Mouse (Mus musculus) stomach, embryonic 16.5 days (tissue): Measurements from ENCODE around the gene Stard3. TPM values are rescaled to one million over a fixed set of nuclear protein-coding genes. Genes with fewer than 3 reads are reported as not detected.
A peak's percentile ranks its signal among the peaks of the same experiment; 100 is the strongest.

Experiments used
- ATAC-seq: fragments of 200-750 bp; cut with Nextera tagmentation; 2 replicates; pipeline ENCODE4 v1.8.0; 2017; ENCODE audit warnings: moderate number of reproducible peaks, moderate TSS enrichment; ENCODE audit not compliant: insufficient read depth, low FRiP score
- H3K27ac ChIP-seq: fragments of 300-500 bp; sonication (generic); 2 replicates; pipeline ENCODE4 v1.5.1; 2014; ENCODE audit warnings: low read length
- H3K27me3 ChIP-seq: fragments of 300-500 bp; sonication (generic); 2 replicates; pipeline ENCODE4 v1.6.1; 2014; ENCODE audit warnings: low read length, control low read depth, mixed read lengths; ENCODE audit not compliant: control insufficient read depth, insufficient read depth
- H3K36me3 ChIP-seq: fragments of 300-500 bp; sonication (generic); 2 replicates; pipeline ENCODE4 v1.6.1; 2014; ENCODE audit warnings: low read length; ENCODE audit not compliant: control insufficient read depth, insufficient read depth
- H3K4me1 ChIP-seq: fragments of 300-500 bp; sonication (generic); 2 replicates; pipeline ENCODE4 v1.6.1; 2014; ENCODE audit warnings: low read length, control low read depth, mixed read lengths; ENCODE audit not compliant: control insufficient read depth, insufficient read depth
- H3K4me2 ChIP-seq: fragments of 300-500 bp; sonication (generic); 2 replicates; pipeline ENCODE4 v1.6.1; 2014; ENCODE audit warnings: low read depth, low read length, mixed read lengths
- H3K4me3 ChIP-seq: fragments of 300-500 bp; sonication (generic); replicated peaks from 2 replicates; pipeline ENCODE4 v1.5.1; 2014; ENCODE audit warnings: mild to moderate bottlenecking, low read length
- H3K9ac ChIP-seq: fragments of 300-500 bp; sonication (generic); 2 replicates; pipeline ENCODE4 v1.6.1; 2014; ENCODE audit warnings: low read length
- H3K9me3 ChIP-seq: fragments of 300-500 bp; sonication (generic); replicated peaks from 2 replicates; pipeline ENCODE4 v1.6.1; 2016; ENCODE audit warnings: low read length, control low read depth; ENCODE audit not compliant: control insufficient read depth
- WGBS: fragments of 180-500 bp; shearing (Covaris S2); extraction: QIAGEN DNeasy Blood & Tissue Kit; methylation state at CpG from one replicate; pipeline ENCODE4 v1.1.7; 2014; 5-methylcytosine and 5-hydroxymethylcytosine counted together
- polyA plus RNA-seq: library from polyadenylated mRNA; unstranded; fragments of >200 nt; fragmentation: Nextera tagmentation; extraction: Ambion mirVana; gene quantifications from 2 replicates; pipeline ENCODE4 v1.2.1, GENCODE M21; 2015

Gene Stard3
- polyA plus RNA-seq, 1 experiment from 2014 or later: 43.9 TPM

GRCm38 (mm10) chr11:98332841-98333240 is 25.3 kb upstream of the Stard3 start:
- 82% methylated on average over 4 of the region's 4 CpGs for WGBS
- peaks cover 99% of the 10 kb centered on the region for H3K27me3 ChIP-seq
- H3K27ac ChIP-seq: no peak overlapping the region
- no peak overlapping the region for H3K9ac ChIP-seq
- peaks cover 6% of the 10 kb centered on the region; the same call in 1 of the 2 replicates for H3K4me1 ChIP-seq
- no peaks in the 10 kb centered on the region for H3K9me3 ChIP-seq
- no peaks in the 10 kb centered on the region for H3K36me3 ChIP-seq
- H3K4me2 ChIP-seq: no peak overlapping the region
- ATAC-seq: no peak
- H3K4me3 ChIP-seq: no peak overlapping the region

GRCm38 (mm10) chr11:98333263-98333696 is 24.9 kb upstream of the Stard3 start:
- no peak for ATAC-seq
- H3K27ac ChIP-seq: no peak overlapping the region
- no peaks in the 10 kb centered on the region for H3K9me3 ChIP-seq
- no peak overlapping the region for H3K4me3 ChIP-seq
- no peak overlapping the region for H3K4me2 ChIP-seq
- no peak overlapping the region for H3K9ac ChIP-seq
- H3K36me3 ChIP-seq: no peaks in the 10 kb centered on the region
- peaks cover 6% of the 10 kb centered on the region; the same call in 1 of the 2 replicates for H3K4me1 ChIP-seq
- H3K27me3 ChIP-seq: peaks cover 99% of the 10 kb centered on the region
- 68% methylated on average over 10 of the region's 10 CpGs for WGBS

GRCm38 (mm10) chr11:98333981-98334741 is 24.0 kb upstream of the Stard3 start:
- peak overlapping the region; percentile 34 for H3K4me2 ChIP-seq
- H3K9me3 ChIP-seq: no peaks in the 10 kb centered on the region
- ATAC-seq: no peak
- H3K4me1 ChIP-seq: peaks cover 8% of the 10 kb centered on the region; the same call in 1 of the 2 replicates
- peak overlapping the region; percentile 26 for H3K4me3 ChIP-seq
- H3K36me3 ChIP-seq: no peaks in the 10 kb centered on the region
- H3K27me3 ChIP-seq: peaks cover 97% of the 10 kb centered on the region
- WGBS: 4% methylated on average over 41 of the region's 41 CpGs
- no peak overlapping the region for H3K27ac ChIP-seq
- H3K9ac ChIP-seq: no peak overlapping the region

GRCm38 (mm10) chr11:98335250-98335649 is 22.9 kb upstream of the Stard3 start:
- H3K9ac ChIP-seq: no peak overlapping the region
- ATAC-seq: peak; percentile 45; the same call in 1 of the 2 replicates
- peaks cover 15% of the 10 kb centered on the region; the same call in 1 of the 2 replicates for H3K4me1 ChIP-seq
- no peak overlapping the region for H3K27ac ChIP-seq
- no peak overlapping the region for H3K4me2 ChIP-seq
- no peak overlapping the region for H3K4me3 ChIP-seq
- no peaks in the 10 kb centered on the region for H3K9me3 ChIP-seq
- peaks cover 97% of the 10 kb centered on the region for H3K27me3 ChIP-seq
- no peaks in the 10 kb centered on the region for H3K36me3 ChIP-seq
- 8% methylated on average over 9 of the region's 9 CpGs for WGBS

GRCm38 (mm10) chr11:98336245-98337107 is 21.7 kb upstream of the Stard3 start:
- Histone ChIP-seq H3K36me3 (no peaks in the 10 kb centered on the region), H3K27me3 (peaks cover 94% of the 10 kb centered on the region), H3K4me2 (no peak overlapping the region), H3K9me3 (no peaks in the 10 kb centered on the region), H3K4me1 (peaks cover 15% of the 10 kb centered on the region; the same call in 1 of the 2 replicates), H3K9ac (no peak overlapping the region), H3K4me3 (no peak overlapping the region), H3K27ac (no peak overlapping the region)
- 18% methylated on average over 13 of the region's 13 CpGs for WGBS
- ATAC-seq: no peak

GRCm38 (mm10) chr11:98338507-98338961 is 19.6 kb upstream of the Stard3 start:
- Histone ChIP-seq H3K9me3 (no peaks in the 10 kb centered on the region), H3K27ac (no peak overlapping the region), H3K4me1 (peaks cover 20% of the 10 kb centered on the region), H3K27me3 (peaks cover 76% of the 10 kb centered on the region), H3K36me3 (no peaks in the 10 kb centered on the region), H3K9ac (peak overlapping the region; percentile 78), H3K4me3 (peak overlapping the region; percentile 56), H3K4me2 (peak overlapping the region; percentile 99)
- WGBS: 2% methylated on average over 47 of the region's 57 CpGs
- ATAC-seq: no peak

- Histone ChIP-seq H3K4me2 (peak overlapping the region; percentile 99), H3K27me3 (peaks cover 71% of the 10 kb centered on the region), H3K36me3 (no peaks in the 10 kb centered on the region), H3K27ac (no peak overlapping the region), H3K4me3 (peak overlapping the region; percentile 56), H3K4me1 (peaks cover 20% of the 10 kb centered on the region), H3K9me3 (no peaks in the 10 kb centered on the region), H3K9ac (peak overlapping the region; percentile 78)
- WGBS: under 1% methylated on average over 19 of the region's 19 CpGs
- ATAC-seq: no peak
Observed at GRCm38 (mm10) chr11:98339071-98339501, 19.1 kb upstream of the Stard3 start.

- peak overlapping the region; percentile 56 for H3K4me3 ChIP-seq
- H3K4me1 ChIP-seq: peaks cover 20% of the 10 kb centered on the region
- no peaks in the 10 kb centered on the region for H3K36me3 ChIP-seq
- ATAC-seq: no peak
- no peaks in the 10 kb centered on the region for H3K9me3 ChIP-seq
- WGBS: 15% methylated on average over 11 of the region's 11 CpGs
- H3K9ac ChIP-seq: peak overlapping the region; percentile 78; the same call in 1 of the 2 replicates
- H3K27ac ChIP-seq: no peak overlapping the region
- peak overlapping the region; percentile 99 for H3K4me2 ChIP-seq
- peaks cover 64% of the 10 kb centered on the region for H3K27me3 ChIP-seq
Observed at GRCm38 (mm10) chr11:98339679-98340287, 18.4 kb upstream of the Stard3 start.
